Mouse (Mus musculus) hindbrain, embryonic 10.5 days (tissue): Measurements from ENCODE around the gene Tmc7. TPM values are rescaled to one million over a fixed set of nuclear protein-coding genes. Genes with fewer than 3 reads are reported as not detected.
A peak's percentile ranks its signal among the peaks of the same experiment; 100 is the strongest.

Experiments
- DNase-seq: peaks from one replicate; pipeline ENCODE4 v3.0.0-alpha.2; 2017; ENCODE audit warnings: low spot score
- H3K27ac ChIP-seq: fragments of 300-500 bp; sonication (generic); 2 replicates; pipeline ENCODE4 v1.5.1; 2016; ENCODE audit warnings: mild to moderate bottlenecking, moderate library complexity
- H3K27me3 ChIP-seq: fragments of 300-500 bp; sonication (generic); 2 replicates; pipeline ENCODE4 v1.6.1; 2016; ENCODE audit warnings: mild to moderate bottlenecking; ENCODE audit not compliant: poor library complexity, insufficient read depth, severe bottlenecking
- H3K36me3 ChIP-seq: fragments of 300-500 bp; sonication (generic); 2 replicates; pipeline ENCODE4 v1.6.1; 2016; ENCODE audit warnings: mild to moderate bottlenecking, moderate library complexity
- H3K4me1 ChIP-seq: fragments of 300-500 bp; sonication (generic); replicated peaks from 2 replicates; pipeline ENCODE4 v1.6.1; 2016; ENCODE audit warnings: mild to moderate bottlenecking
- H3K4me3 ChIP-seq: fragments of 300-500 bp; sonication (generic); 2 replicates; pipeline ENCODE4 v1.5.1; 2016; ENCODE audit warnings: mild to moderate bottlenecking, moderate library complexity
- H3K9me3 ChIP-seq: fragments of 300-500 bp; sonication (generic); 2 replicates; pipeline ENCODE4 v1.6.1; 2016; ENCODE audit warnings: mild to moderate bottlenecking, moderate library complexity
- WGBS: fragments of 180-500 bp; shearing (Covaris S2); methylation state at CpG from one replicate; pipeline ENCODE4 v1.1.7; 2016; 5-methylcytosine and 5-hydroxymethylcytosine counted together
- polyA plus RNA-seq: library from polyadenylated mRNA; unstranded; fragments of >200 nt; fragmentation: Nextera tagmentation; extraction: Ambion mirVana; gene quantifications from 2 replicates; pipeline ENCODE4 v1.2.1, GENCODE M21; 2016

The Tmc7 gene
- polyA plus RNA-seq, 1 experiment from 2014 or later = 8.4 TPM

DNA sequence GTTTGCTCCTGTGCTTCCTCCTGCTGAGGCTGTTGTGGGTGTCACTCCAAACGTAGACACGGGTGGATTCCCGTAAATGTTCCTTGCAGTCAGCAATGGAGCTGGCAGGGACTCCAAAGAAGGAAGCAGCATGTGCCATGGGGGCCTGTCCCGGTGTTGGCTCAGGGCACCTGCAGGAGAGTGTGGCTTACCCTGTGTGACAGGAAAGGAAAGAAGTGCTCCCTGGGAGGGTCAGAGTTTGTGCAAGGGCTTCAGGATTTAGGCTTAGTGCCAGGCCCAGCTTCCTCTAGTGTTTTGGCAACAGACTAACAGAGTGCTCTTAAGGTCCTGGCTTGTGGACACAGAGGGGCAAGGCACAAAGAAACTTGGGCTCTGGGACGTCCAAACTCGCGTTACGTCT, 20.3 kb upstream of the Tmc7 start:
- 86% methylated on average over 8 of the region's 8 CpGs for WGBS
- H3K9me3 ChIP-seq = 0 out of 2 replicates have a peak, but pooled peaks cover 3% of the 10 kb centered on the region
- no peak overlapping the region for H3K27ac ChIP-seq
- H3K36me3 ChIP-seq = no peaks in the 10 kb centered on the region
- no peaks in the 10 kb centered on the region for H3K27me3 ChIP-seq
- DNase-seq = no peak
- no peak overlapping the region for H3K4me3 ChIP-seq
- H3K4me1 ChIP-seq = no peaks in the 10 kb centered on the region

DNA sequence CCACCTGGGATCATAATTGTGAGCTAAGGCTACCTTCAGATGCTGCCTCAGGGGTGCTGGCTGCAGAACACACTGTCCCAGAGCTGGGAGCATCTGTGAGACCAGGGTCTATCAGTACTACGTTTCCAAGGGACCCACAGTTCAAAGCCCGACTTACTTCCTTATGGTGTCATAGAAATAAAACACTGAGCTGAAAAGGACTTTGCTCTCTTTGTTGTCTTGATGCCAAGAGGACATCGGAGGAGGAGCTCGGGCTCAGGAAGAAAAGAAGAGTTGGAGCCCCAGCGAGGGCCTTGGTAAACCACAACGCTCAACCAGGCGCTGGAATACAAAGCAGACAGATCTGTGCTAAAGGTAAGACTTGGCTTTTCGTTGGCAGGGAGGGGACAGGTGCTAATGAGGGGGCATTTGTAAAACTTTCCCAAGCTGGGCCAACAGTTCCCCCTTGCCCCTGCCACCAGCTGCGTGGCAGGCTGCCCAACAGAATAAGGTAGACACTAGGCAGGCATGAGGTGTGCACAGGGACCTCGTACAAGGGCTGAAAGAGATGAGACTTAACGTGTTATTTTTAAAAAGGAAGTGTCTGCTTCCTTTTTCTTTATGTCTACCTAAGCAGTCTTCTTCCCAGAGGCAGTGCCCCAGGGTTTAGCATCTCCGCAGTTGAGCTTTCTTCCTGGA, 15.6 kb upstream of the Tmc7 start:
- Histone ChIP-seq H3K27me3 (peaks cover 34% of the 10 kb centered on the region), H3K36me3 (no peaks in the 10 kb centered on the region), H3K27ac (no peak overlapping the region), H3K9me3 (no peaks in the 10 kb centered on the region), H3K4me1 (peaks cover 27% of the 10 kb centered on the region), H3K4me3 (no peak overlapping the region)
- 72% methylated on average over 12 of the region's 12 CpGs for WGBS
- DNase-seq = no peak

DNA sequence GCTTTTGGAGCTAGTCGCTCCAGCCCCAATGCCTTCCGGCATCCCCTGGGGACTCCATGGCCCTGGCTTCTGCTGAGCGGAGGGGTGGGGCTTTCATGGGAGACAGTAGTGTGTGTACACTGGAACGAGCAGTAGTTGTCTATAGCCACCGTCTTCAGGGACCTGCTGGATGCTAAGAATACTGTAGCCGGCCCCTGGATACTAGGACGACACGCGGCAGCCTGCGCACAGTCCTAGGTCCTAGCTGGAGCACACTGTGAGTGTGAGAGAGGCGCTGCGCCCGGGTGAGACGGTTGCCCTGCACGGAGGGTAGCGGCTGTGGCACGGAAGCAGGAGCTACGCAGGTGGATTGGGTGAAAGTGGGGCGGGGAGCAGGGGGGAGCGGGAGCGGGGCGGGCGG, 12.7 kb upstream of the Tmc7 start, which contains the start of gene Tmc5:
TSS of gene Tmc5 (plus strand) at position 97 of the 400 bp plus-strand sequence.
- peaks cover 34% of the 10 kb centered on the region for H3K27me3 ChIP-seq
- H3K9me3 ChIP-seq = no peaks in the 10 kb centered on the region
- WGBS = 2% methylated on average over 23 of the region's 23 CpGs
- peak; percentile 32 for DNase-seq
- H3K36me3 ChIP-seq = no peaks in the 10 kb centered on the region
- H3K4me3 ChIP-seq = peak within 1 kb of the TSS; percentile 50
- peaks cover 56% of the 10 kb centered on the region for H3K4me1 ChIP-seq
- H3K27ac ChIP-seq = peak within 1 kb of the TSS; percentile 74

DNA sequence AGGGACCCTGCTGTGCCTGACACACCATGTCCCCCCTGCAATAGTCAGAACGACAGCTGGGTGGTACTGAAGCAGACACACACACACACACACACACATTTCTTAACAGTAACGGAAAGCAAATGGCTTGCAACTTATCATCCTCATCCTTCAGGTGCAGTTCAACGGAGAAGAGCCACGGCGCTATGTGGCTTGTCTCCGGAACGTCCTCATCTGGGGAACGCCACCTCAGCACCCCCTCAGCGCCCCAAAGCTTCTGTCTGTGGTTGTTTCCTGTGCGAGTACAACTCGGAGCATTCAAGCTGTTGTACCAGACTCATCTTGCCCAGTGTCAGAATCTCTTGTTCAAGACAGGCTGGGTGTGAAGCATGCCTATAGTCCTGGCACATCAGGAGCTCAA, 11.7 kb upstream of the Tmc7 start:
- Histone ChIP-seq H3K4me3 (no peak overlapping the region), H3K27me3 (peaks cover 34% of the 10 kb centered on the region), H3K4me1 (peaks cover 63% of the 10 kb centered on the region), H3K27ac (no peak overlapping the region), H3K36me3 (no peaks in the 10 kb centered on the region), H3K9me3 (no peaks in the 10 kb centered on the region)
- DNase-seq = no peak
- 74% methylated on average over 11 of the region's 11 CpGs for WGBS

DNA sequence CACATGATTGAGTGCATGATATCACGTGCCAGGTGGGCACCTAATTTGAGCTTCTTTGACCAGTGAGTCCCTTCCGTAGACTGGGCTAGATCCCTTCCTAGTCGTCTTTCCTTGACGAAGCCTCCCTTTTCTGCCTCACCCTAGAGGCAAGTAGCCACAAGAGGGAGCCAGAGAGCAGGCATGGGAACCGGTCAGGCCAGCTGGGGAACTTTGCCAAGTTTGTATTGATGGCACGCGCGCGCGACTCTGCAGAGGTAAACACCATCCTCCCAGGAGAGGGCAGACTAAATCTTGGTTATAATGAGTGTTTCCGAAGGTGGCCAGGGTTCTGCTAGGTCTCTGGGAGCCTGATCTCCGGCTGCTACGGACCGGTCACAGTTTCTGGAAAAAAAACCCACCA, 10.7 kb upstream of the Tmc7 start:
- H3K36me3 ChIP-seq = no peaks in the 10 kb centered on the region
- no peaks in the 10 kb centered on the region for H3K9me3 ChIP-seq
- peak overlapping the region; percentile 43 for H3K4me3 ChIP-seq
- DNase-seq = peak; percentile 94
- H3K27ac ChIP-seq = peak overlapping the region; percentile 93
- 3% methylated on average over 14 of the region's 14 CpGs for WGBS
- H3K27me3 ChIP-seq = peaks cover 34% of the 10 kb centered on the region
- peaks cover 63% of the 10 kb centered on the region for H3K4me1 ChIP-seq

DNA sequence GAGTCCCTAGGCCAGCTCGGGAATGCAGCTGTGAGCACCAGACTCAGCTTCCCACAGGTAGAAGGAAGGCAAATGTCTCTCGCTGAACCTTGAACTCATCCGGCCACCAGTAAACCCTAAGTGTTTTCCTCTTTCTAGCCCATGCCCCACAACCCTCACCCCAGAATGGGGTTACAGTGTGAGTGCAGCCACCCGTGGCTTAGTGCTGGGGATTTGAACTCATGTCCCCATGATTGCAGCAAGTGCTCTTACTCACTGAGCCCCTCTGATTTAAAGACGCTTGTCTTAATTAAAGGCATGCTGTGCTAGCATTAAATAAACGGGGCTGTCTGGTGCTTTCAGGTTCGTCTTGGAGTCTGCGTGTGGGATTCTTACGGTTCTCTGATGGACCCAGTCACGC, 10.1 kb upstream of the Tmc7 start:
- H3K27me3 ChIP-seq = peaks cover 34% of the 10 kb centered on the region
- peak overlapping the region; percentile 43 for H3K4me3 ChIP-seq
- 32% methylated on average over 10 of the region's 10 CpGs for WGBS
- H3K4me1 ChIP-seq = peaks cover 63% of the 10 kb centered on the region
- DNase-seq = no peak
- H3K27ac ChIP-seq = peak overlapping the region; percentile 93
- no peaks in the 10 kb centered on the region for H3K9me3 ChIP-seq
- no peaks in the 10 kb centered on the region for H3K36me3 ChIP-seq

DNA sequence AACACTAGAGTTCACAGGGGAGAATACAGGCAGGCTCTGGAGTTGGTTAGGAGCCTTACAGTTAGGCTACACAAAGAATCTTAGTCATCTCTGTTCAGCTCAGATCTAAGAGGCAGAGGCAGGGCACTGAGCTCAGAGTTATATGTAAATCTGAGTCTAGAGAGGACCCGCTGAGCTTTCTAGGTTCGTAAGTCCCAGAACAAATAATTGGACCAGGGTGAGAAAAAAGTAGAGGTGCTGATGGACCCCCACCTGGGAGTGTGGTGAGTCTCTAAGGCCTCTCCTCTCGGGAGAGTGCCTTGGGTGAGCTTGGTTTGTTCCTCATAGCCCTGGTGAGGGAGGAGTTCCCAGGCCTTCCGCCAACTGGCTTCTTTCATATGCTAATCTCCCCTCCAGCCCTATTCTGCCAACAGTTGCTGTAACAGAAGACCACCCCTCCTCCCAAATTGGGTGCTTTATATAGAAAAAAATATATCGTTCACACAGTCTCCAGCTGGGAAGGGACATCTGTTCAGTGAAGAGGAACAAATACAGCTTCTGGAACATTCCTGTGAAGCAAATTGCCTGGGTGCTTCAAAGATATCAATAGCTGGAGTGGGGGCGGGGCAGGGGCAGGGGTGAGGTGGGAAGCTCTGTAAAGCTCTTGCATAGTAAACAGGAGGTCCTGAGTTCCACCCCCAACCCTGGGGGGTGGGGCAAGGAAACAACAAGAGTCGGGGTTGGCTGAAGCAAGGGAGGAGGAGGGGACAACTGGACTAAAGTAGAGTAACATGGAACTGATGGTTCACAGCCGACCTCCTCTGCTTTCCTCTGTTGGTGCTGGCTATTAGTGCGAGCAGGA, 9.3 kb upstream of the Tmc7 start:
- Histone ChIP-seq H3K4me1 (peaks cover 63% of the 10 kb centered on the region), H3K9me3 (no peaks in the 10 kb centered on the region), H3K27ac (peak overlapping the region; percentile 93), H3K27me3 (peaks cover 32% of the 10 kb centered on the region), H3K36me3 (no peaks in the 10 kb centered on the region), H3K4me3 (peak overlapping the region; percentile 43)
- peak; percentile 93 for DNase-seq
- 3% methylated on average over 9 of the region's 9 CpGs for WGBS

DNA sequence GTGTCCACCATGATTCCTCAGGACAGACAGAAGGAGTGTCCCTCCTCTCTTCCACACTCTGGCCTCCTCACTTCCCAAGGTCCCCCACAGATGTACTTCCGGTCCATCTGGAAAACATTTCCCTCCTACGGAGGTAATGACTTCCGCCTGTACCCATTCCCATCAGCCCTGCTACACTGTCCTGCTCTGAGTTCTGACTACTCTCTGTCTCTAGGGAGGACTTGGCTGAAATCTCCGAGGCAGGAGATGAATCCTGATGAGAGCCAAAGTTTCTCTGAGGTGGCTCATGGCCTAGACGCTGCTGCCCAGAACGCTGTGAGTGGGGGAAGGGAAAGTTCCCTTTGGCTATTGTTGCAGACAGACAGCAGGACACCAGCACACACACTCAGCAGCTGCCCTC, 7.6 kb upstream of the Tmc7 start:
- WGBS = 34% methylated on average over 6 of the region's 6 CpGs
- peak; percentile 27 for DNase-seq
- 0 out of 2 replicates have a peak overlapping the region, but pooled peaks have one; percentile 6 for H3K4me3 ChIP-seq

DNA sequence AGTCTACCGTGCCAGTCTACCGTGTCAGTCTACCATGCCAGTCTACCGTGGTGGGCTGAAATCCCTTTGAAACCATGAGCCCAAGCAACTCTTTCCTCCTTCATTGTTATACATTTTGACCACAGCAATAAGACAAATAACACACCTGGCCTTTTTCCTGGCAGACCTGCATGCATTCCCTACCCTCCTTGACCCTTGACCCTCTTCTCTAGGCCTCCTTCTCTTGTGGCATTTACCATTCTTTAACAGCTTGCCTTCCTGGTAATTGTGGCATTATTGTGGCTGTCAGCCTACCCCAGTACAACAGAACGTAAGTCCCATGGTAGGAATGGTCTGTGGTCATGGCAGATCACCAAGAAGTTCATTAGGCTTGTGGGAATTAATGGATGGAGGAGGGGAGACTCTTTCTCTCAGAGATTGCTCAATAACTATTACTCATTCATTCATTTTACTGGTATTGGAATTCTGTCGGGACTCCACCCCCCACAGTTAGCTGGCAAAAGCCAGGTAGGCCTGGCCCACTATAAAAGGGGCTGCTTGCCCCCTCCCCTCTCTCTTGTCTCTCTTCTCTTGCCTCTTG, 6.3 kb upstream of the Tmc7 start:
- Histone ChIP-seq H3K4me3 (no peak overlapping the region), H3K27me3 (peaks cover 4% of the 10 kb centered on the region), H3K27ac (no peak overlapping the region; the same call in 1 of the 2 replicates), H3K4me1 (peaks cover 43% of the 10 kb centered on the region), H3K9me3 (no peaks in the 10 kb centered on the region), H3K36me3 (no peaks in the 10 kb centered on the region)
- 93% methylated on average over 5 of the region's 5 CpGs for WGBS
- DNase-seq = no peak

More for the DNA sequence above, 7.6 kb upstream of the Tmc7 start:
- Histone ChIP-seq H3K9me3 (no peaks in the 10 kb centered on the region), H3K4me1 (peaks cover 55% of the 10 kb centered on the region), H3K27me3 (peaks cover 17% of the 10 kb centered on the region), H3K36me3 (no peaks in the 10 kb centered on the region), H3K27ac (peak overlapping the region; percentile 93)

DNA sequence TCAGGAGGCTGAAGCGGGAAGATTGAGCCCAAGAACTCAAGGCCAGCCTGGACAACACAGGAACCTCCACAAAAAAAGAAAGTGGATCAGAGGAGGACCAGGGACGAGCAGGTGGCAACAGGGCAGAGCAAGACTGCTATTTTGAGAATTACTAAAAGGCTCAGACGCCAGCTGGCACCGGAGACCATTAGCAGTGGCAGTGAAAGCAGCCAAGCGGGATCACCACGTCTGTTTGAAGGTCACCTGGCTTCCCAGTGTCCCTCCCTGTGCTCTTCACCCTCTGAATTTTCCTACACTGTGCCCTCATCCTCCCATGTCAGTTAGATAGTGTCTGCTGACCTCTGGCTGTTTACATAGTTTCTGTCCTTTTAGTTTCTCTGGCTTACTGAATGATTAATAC, 1.3 kb upstream of the Tmc7 start:
- WGBS = 79% methylated on average over 6 of the region's 6 CpGs
- Histone ChIP-seq H3K4me1 (peaks cover 29% of the 10 kb centered on the region), H3K4me3 (no peak overlapping the region), H3K9me3 (peaks cover 3% of the 10 kb centered on the region; the same call in 1 of the 2 replicates), H3K27ac (no peak overlapping the region), H3K36me3 (peaks cover 12% of the 10 kb centered on the region), H3K27me3 (no peaks in the 10 kb centered on the region)
- no peak for DNase-seq

DNA sequence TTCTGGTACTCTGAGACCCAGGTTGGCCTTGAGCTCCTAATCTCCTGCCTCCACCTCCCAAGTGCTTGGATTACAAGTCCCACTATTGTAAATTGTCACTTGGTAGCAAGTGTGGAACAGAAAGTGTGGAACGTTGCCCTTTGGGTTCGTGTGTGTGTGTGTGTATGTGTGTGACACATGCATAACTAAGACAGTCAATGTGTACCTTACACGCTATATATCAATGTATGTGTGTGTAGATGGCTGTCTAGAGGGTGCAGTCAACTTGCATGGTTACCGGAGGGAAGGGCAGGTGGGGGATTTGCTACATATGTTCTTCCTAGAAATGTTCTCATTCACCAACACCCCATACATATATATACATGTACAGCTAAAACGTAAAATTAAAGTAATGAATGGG, 390 bp upstream of the Tmc7 start:
- Histone ChIP-seq H3K4me3 (peak overlapping the region; percentile 79), H3K9me3 (peaks cover 13% of the 10 kb centered on the region; the same call in 1 of the 2 replicates), H3K36me3 (peaks cover 22% of the 10 kb centered on the region), H3K27me3 (no peaks in the 10 kb centered on the region), H3K27ac (peak overlapping the region; percentile 95), H3K4me1 (peaks cover 29% of the 10 kb centered on the region)
- DNase-seq = no peak
- 75% methylated on average over 5 of the region's 5 CpGs for WGBS

DNA sequence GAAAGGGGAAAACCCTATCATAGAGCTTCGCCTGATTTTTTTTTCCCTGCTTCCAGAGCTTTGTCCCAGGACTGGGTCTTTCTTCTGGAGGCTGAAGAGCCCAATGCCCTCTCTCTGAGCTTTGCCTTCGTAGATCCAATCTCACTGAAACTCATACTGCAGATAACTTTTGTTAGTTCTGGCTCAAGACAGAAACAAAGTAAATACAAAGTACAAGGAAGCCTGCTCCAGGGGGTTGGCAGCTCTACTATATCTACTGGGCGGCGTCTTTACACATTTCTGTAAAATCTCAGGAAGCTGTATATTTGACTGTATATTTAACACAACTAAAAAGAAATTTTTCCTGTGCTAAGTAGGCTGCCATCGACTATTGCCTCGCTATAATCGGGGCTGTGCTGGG, 715 bp downstream of the Tmc7 start:
- Histone ChIP-seq H3K36me3 (peaks cover 33% of the 10 kb centered on the region), H3K4me3 (peak overlapping the region; percentile 79), H3K27ac (peak overlapping the region; percentile 95), H3K27me3 (no peaks in the 10 kb centered on the region), H3K4me1 (peaks cover 33% of the 10 kb centered on the region), H3K9me3 (peaks cover 19% of the 10 kb centered on the region; the same call in 1 of the 2 replicates)
- no peak for DNase-seq
- WGBS = 15% methylated on average over 7 of the region's 7 CpGs

DNA sequence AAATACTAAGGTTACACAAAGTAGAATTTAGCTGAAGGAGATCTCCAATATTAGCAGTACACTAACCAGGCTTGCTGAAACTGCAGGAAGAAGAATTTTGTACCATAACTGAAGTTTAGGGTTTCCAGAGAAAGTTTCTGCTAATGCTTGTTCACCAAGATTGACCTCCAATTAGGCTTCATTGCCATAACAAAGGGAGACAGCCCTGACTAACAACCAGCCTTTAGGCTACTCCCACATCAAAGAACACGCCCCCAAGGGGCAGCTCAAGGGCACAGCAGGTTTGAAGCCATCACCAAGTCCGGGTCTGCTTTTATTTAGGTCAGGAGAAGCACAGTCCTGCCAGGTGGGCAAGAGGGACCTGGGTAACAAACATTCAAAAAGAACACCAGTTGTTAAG, 4.6 kb downstream of the Tmc7 start:
- Histone ChIP-seq H3K27me3 (no peaks in the 10 kb centered on the region), H3K4me3 (no peak overlapping the region), H3K4me1 (peaks cover 52% of the 10 kb centered on the region), H3K27ac (no peak overlapping the region), H3K9me3 (peaks cover 19% of the 10 kb centered on the region; the same call in 1 of the 2 replicates), H3K36me3 (peaks cover 34% of the 10 kb centered on the region)
- 79% methylated on average over 2 of the region's 2 CpGs for WGBS
- DNase-seq = no peak
